Mouse (Mus musculus): Measurements from ENCODE around the gene Idh1. TPM values are rescaled to one million over a fixed set of nuclear protein-coding genes. Genes with fewer than 3 reads are reported as not detected.

The Idh1 gene
- polyA plus RNA-seq, 1 experiment from 2014 or later, result 180 TPM

DNA sequence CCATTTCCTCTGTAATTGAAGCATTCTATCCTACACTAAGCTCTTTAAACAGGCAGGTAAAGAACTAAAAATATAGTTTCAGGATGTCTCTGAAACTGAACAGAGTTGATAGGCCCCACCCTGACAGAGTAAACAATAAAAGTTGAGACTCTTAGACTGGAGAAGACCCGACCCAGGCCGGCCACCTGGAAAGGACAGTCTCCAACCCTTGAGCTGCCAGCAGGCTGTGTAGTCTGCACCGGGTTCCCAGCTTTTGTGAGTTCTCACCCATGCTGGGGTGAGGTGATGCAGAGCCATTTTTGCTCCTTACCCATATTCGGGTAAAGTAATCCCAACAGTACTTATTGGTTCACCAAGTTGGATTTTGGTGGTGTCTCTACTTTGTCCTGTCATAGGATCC is 10.1 kb downstream of the Idh1 start:
- no peak for ATAC-seq (ENCODE audit: insufficient number of reproducible peaks, insufficient read depth, low FRiP score, low TSS enrichment)
- no peaks in the 10 kb centered on the region for H3K27me3 ChIP-seq
- H3K27ac ChIP-seq, result no peak overlapping the region
- no peak overlapping the region for H3K9ac ChIP-seq
- H3K4me3 ChIP-seq, result no peak overlapping the region
- H3K4me2 ChIP-seq (replicated peaks), result no peak overlapping the region
- peaks cover 16% of the 10 kb centered on the region for H3K4me1 ChIP-seq
- WGBS, result 73% methylated on average over 4 of the region's 4 CpGs
- peaks cover 25% of the 10 kb centered on the region for H3K36me3 ChIP-seq
- H3K9me3 ChIP-seq, result no peaks in the 10 kb centered on the region

DNA sequence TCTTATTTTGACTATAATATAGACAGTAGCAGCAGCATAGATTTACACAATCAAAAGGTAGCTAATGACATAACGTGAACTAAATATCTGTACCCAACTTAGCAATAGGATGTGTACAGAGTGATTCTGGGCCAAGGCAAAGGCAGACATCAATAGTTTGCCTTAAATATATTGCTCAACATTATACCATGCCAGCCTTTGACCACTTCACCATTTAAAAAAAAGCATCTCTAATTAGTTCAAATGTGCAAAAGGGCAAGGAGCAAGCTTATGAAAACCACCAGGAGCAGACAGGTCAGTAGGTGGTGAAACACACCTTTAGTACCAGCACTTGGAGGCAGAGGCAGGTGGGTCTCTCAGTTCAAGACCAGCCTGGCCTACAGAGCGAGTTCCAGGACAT is 12.6 kb downstream of the Idh1 start:
- peaks cover 46% of the 10 kb centered on the region for H3K36me3 ChIP-seq
- no peak overlapping the region for H3K4me3 ChIP-seq
- peaks cover 16% of the 10 kb centered on the region for H3K4me1 ChIP-seq
- no peaks in the 10 kb centered on the region for H3K9me3 ChIP-seq
- H3K27me3 ChIP-seq, result no peaks in the 10 kb centered on the region
- 91% methylated on average over 2 of the region's 2 CpGs for WGBS
- ATAC-seq (ENCODE audit: insufficient number of reproducible peaks, insufficient read depth, low FRiP score, low TSS enrichment), result no peak
- H3K9ac ChIP-seq, result no peak overlapping the region
- no peak overlapping the region for H3K27ac ChIP-seq
- H3K4me2 ChIP-seq (replicated peaks), result no peak overlapping the region

DNA sequence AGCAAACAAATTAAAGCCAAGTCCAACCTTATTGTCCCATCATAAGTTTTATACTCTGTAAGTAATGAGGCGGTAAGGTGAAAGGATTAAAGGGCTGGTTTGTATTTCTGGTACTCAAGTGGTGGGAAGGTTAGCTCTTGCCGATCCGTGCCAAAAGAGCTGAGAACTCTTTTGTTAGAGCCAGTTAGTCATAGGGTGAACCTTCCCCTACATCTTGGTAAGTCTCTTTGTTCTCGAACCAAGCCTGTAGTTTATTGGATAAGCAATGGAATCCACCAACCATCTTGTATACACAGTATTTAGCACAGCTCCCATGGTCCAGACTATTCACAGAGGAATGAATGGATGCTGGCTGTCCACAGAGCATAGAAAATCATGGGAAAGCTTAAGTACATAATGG is 14.7 kb downstream of the Idh1 start:
- Histone ChIP-seq H3K4me1 (peaks cover 8% of the 10 kb centered on the region), H3K4me3 (no peak overlapping the region), H3K27me3 (no peaks in the 10 kb centered on the region), H3K36me3 (peaks cover 65% of the 10 kb centered on the region), H3K9me3 (no peaks in the 10 kb centered on the region), H3K9ac (no peak overlapping the region), H3K4me2 (replicated peaks) (no peak overlapping the region), H3K27ac (no peak overlapping the region)
- no peak for ATAC-seq (ENCODE audit: insufficient number of reproducible peaks, insufficient read depth, low FRiP score, low TSS enrichment)
- WGBS, result 91% methylated on average over 4 of the region's 4 CpGs

DNA sequence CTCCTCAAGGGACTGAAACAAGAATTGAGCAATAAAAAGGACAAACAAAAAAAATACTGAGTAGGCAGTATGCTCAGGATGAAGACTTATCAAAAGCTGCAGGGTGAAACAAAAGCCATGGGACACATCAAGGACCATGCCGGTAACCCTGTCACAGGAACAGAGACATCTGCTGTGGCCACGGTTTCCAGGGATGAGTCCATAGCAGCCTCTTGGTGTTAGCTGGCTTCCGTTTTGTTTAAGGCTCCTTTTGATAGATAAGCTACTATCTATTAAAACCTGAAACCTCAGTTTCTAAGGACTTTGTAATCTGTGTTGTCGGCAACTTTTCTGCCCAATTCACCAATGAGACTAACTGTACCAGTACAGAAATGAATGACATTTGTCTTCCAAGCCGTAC is 16.4 kb downstream of the Idh1 start:
- WGBS, result 89% methylated on average over 5 of the region's 5 CpGs
- no peak overlapping the region for H3K4me2 ChIP-seq (replicated peaks)

DNA sequence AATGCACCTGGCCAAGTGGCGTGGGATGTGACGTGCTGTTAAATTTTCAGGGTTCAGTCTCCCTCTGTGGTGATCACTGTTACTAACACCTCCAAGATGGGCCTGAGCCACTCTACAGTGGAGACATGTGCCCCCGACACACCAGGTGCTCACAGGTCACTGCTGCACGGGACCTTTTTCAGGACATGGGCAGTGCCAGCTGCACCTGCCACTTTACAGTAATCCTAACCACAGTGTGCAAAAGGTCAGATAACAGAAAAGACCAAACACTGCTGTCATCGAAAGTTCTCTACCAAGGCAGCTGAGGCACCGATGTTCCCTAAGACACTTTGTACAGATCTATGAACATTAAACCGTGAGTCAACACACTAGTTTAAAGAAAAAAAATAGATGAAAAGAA is 16.8 kb downstream of the Idh1 start:
- 93% methylated on average over 7 of the region's 7 CpGs for WGBS
- H3K36me3 ChIP-seq, result peaks cover 80% of the 10 kb centered on the region

More for the DNA sequence above, 16.4 kb downstream of the Idh1 start:
- no peaks in the 10 kb centered on the region for H3K9me3 ChIP-seq
- no peaks in the 10 kb centered on the region for H3K27me3 ChIP-seq
- no peak overlapping the region for H3K4me3 ChIP-seq
- H3K36me3 ChIP-seq, result peaks cover 78% of the 10 kb centered on the region
- no peaks in the 10 kb centered on the region for H3K4me1 ChIP-seq
- no peak overlapping the region for H3K27ac ChIP-seq
- no peak for ATAC-seq (ENCODE audit: insufficient number of reproducible peaks, insufficient read depth, low FRiP score, low TSS enrichment)
- H3K9ac ChIP-seq, result no peak overlapping the region

DNA sequence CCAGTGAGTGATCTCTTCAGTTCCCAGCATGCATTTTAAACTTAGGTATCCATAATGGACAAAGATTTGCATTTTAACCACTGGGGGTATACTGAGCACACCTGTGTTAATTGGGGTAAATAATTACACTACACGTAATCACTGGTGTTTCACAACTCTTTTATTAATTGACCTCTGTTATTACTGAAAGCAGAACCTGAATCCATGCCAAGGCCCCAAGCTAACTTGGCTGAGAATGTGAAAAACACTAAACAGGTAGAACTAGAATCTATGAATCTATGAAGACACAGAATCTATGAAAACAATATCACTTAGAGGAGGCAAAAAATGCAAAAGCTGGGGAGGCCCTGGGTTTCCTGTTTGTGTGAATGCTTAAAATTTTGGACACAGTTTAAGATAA is 18.8 kb downstream of the Idh1 start:
- no peaks in the 10 kb centered on the region for H3K27me3 ChIP-seq
- no peak overlapping the region for H3K27ac ChIP-seq

More for the DNA sequence above, 16.8 kb downstream of the Idh1 start:
- ATAC-seq (ENCODE audit: insufficient number of reproducible peaks, insufficient read depth, low FRiP score, low TSS enrichment), result no peak
- Histone ChIP-seq H3K9me3 (no peaks in the 10 kb centered on the region), H3K4me2 (replicated peaks) (no peak overlapping the region), H3K4me1 (no peaks in the 10 kb centered on the region), H3K9ac (no peak overlapping the region), H3K4me3 (no peak overlapping the region), H3K27me3 (no peaks in the 10 kb centered on the region), H3K27ac (no peak overlapping the region)

DNA sequence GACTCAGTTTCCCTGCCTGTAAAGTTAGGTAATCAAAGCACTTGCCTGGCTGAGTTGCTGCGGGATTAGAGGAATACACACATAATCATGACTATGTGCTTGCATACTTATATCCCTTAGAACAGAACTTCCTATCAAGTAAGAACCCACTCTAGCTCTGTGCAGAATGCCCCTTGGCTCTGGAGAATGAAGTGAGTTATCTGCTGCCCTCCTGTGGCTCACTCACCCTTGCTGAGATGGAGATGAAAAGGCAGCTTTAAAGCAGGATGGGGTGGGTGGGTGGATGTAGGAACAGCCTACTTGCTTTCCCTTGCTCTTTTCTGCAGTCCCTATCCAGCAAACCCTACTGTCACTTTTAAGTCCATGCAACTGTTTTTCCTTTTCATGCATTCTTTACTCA is 24.1 kb downstream of the Idh1 start:
- H3K36me3 ChIP-seq, result peaks cover 85% of the 10 kb centered on the region
- no peak overlapping the region for H3K4me3 ChIP-seq
- no peaks in the 10 kb centered on the region for H3K9me3 ChIP-seq
- H3K4me2 ChIP-seq (replicated peaks), result no peak overlapping the region
- no peak for ATAC-seq (ENCODE audit: insufficient number of reproducible peaks, insufficient read depth, low FRiP score, low TSS enrichment)
- no peak overlapping the region for H3K27ac ChIP-seq
- no peaks in the 10 kb centered on the region for H3K4me1 ChIP-seq
- no peaks in the 10 kb centered on the region for H3K27me3 ChIP-seq
- no peak overlapping the region for H3K9ac ChIP-seq
- 97% methylated on average over 1 of the region's 1 CpGs for WGBS

More for the DNA sequence above, 18.8 kb downstream of the Idh1 start:
- ATAC-seq (ENCODE audit: insufficient number of reproducible peaks, insufficient read depth, low FRiP score, low TSS enrichment), result no peak
- H3K9me3 ChIP-seq, result no peaks in the 10 kb centered on the region
- no peak overlapping the region for H3K9ac ChIP-seq
- H3K36me3 ChIP-seq, result peaks cover 80% of the 10 kb centered on the region
- H3K4me3 ChIP-seq, result no peak overlapping the region
- WGBS, result 93% methylated on average over 1 of the region's 1 CpGs
- H3K4me2 ChIP-seq (replicated peaks), result no peak overlapping the region
- H3K4me1 ChIP-seq, result no peaks in the 10 kb centered on the region

DNA sequence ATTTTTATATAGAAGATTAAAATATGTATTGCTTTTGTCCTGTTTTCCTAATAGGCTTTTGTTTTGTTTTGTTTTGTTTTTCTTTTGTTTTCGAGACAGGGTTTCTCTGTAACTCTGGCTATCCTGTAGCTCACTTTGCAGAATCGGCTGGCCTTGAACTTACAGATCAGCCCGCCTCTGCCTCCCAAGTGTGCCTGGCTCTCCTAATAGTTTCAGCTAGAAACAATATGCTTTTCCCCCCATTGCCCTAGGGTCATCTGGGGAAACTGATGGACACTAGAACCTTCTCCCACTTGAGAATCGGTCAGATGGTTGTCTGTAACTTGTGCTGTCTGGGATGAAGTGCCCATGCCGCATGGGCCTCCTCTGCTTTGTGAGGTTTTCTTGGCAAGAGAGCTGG is 30.2 kb downstream of the Idh1 start:
- Histone ChIP-seq H3K36me3 (peaks cover 34% of the 10 kb centered on the region), H3K27ac (no peak overlapping the region), H3K9ac (no peak overlapping the region), H3K27me3 (no peaks in the 10 kb centered on the region), H3K4me1 (no peaks in the 10 kb centered on the region), H3K9me3 (no peaks in the 10 kb centered on the region), H3K4me2 (replicated peaks) (no peak overlapping the region), H3K4me3 (no peak overlapping the region)
- ATAC-seq (ENCODE audit: insufficient number of reproducible peaks, insufficient read depth, low FRiP score, low TSS enrichment), result no peak
- WGBS, result 91% methylated on average over 5 of the region's 5 CpGs

DNA sequence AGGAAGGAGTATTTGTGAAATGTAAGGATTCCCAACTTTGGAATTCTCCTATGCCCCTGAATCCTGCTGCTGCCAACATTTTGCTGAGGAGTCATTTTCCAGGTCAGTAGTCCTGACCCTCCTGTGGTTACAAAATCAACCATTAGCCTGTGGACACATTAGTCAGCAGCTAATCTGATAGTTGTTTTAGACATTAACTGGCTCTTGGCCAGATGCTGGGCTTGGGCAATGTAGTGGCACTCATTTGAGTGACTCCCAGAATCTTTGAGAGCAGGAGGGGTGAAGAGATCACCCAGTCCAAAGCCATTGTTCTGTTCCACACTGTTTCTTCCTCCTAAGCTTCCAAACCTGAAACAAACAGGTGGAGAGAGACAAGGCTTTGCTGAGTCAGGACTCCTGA is 31.5 kb downstream of the Idh1 start:
- H3K9me3 ChIP-seq, result no peaks in the 10 kb centered on the region
- H3K27me3 ChIP-seq, result no peaks in the 10 kb centered on the region
- no peak overlapping the region for H3K4me3 ChIP-seq
- H3K4me1 ChIP-seq, result no peaks in the 10 kb centered on the region
- no peak overlapping the region for H3K9ac ChIP-seq
- H3K4me2 ChIP-seq (replicated peaks), result no peak overlapping the region
- H3K36me3 ChIP-seq, result peaks cover 21% of the 10 kb centered on the region
- ATAC-seq (ENCODE audit: insufficient number of reproducible peaks, insufficient read depth, low FRiP score, low TSS enrichment), result no peak
- H3K27ac ChIP-seq, result no peak overlapping the region

DNA sequence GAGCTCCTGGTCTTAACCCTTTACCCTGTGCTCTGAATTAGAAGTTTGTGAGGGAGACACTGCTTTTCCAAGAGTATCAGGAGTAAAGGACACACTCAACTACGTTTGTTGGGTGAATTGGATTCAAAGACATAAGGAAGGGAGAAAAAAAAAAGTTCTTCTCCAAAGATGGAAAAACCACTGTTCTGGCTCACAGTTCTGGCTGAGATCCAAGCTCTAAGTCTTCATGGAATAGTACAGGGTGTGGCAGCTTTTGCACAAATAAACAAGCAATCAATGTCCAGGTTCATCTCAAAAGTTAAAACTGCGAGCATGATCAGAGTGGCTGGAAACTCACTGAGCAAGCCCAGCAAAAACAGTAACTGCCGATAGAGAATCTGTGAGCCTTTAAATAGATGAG is 38.3 kb downstream of the Idh1 start:
- Histone ChIP-seq H3K9me3 (no peaks in the 10 kb centered on the region), H3K27ac (no peak overlapping the region), H3K27me3 (no peaks in the 10 kb centered on the region), H3K4me1 (no peaks in the 10 kb centered on the region), H3K4me2 (replicated peaks) (no peak overlapping the region), H3K9ac (no peak overlapping the region), H3K36me3 (no peaks in the 10 kb centered on the region), H3K4me3 (no peak overlapping the region)
- WGBS, result 79% methylated on average over 3 of the region's 3 CpGs
- ATAC-seq (ENCODE audit: insufficient number of reproducible peaks, insufficient read depth, low FRiP score, low TSS enrichment), result no peak

DNA sequence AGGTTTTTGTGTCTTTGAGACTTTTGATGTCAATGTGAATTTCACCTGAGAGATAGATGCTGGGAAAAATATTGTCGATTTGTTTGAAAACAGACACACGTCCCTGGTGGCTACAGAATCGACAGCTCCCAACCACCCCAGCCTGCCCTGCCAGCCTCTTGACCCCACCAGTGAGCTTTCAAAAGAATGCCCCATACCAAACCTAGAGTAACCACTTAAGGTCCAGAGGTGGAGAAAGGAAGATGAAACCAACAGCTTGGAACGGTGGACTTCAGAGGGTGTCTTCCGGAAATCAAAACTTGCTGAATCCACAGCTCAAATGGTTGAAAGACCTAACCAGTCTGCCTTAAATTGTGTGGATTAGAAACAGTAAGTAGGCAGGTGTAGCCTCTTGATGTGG is 39.0 kb downstream of the Idh1 start:
- no peak overlapping the region for H3K27ac ChIP-seq
- H3K9me3 ChIP-seq, result no peaks in the 10 kb centered on the region
- ATAC-seq (ENCODE audit: insufficient number of reproducible peaks, insufficient read depth, low FRiP score, low TSS enrichment), result no peak
- no peak overlapping the region for H3K4me3 ChIP-seq
- no peaks in the 10 kb centered on the region for H3K4me1 ChIP-seq
- no peak overlapping the region for H3K9ac ChIP-seq
- 93% methylated on average over 5 of the region's 5 CpGs for WGBS
- no peaks in the 10 kb centered on the region for H3K36me3 ChIP-seq
- H3K4me2 ChIP-seq (replicated peaks), result no peak overlapping the region
- no peaks in the 10 kb centered on the region for H3K27me3 ChIP-seq

DNA sequence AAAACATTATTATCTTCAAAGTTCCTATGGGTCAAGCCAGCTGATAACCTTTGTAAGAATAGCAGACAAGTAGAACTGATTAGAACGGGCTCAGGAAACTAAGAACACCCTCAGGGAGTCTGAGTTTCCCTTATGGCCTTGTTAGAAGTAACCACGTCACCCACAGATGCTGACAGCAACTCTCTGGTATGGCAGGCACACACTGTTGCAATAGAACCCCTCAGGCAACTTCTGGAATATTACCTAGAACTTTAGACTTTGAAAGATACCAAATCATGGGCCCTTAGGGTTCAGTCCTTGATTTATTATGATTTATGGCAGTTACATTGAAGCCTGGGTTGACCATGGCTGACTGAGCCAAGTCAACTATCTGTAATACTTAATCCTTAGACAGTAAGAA is 39.7 kb downstream of the Idh1 start:
- Histone ChIP-seq H3K4me2 (replicated peaks) (no peak overlapping the region), H3K36me3 (no peaks in the 10 kb centered on the region), H3K4me3 (no peak overlapping the region), H3K27ac (no peak overlapping the region), H3K27me3 (no peaks in the 10 kb centered on the region), H3K4me1 (no peaks in the 10 kb centered on the region), H3K9ac (no peak overlapping the region), H3K9me3 (no peaks in the 10 kb centered on the region)
- WGBS, result 54% methylated on average over 2 of the region's 2 CpGs
- ATAC-seq (ENCODE audit: insufficient number of reproducible peaks, insufficient read depth, low FRiP score, low TSS enrichment), result no peak

DNA sequence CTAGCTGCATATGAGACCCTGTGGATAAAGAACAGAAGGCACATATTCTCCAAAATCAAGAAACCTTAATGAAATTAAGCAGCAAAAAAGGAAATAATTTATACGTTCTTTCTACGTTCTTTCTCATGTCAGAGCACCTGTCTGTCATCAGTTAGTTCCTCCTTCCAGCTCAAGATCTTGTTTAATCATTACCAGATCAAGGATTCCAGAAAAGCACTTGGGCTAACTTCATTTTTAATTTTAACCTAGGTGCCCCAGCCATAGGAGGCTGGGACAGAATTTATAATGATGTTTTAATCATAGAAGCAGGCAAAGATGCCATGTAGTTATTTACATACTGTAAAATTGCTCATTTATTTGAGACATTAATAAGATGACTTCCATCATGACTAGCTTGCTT is 41.5 kb downstream of the Idh1 start:
- H3K9ac ChIP-seq, result no peak overlapping the region
- no peak overlapping the region for H3K4me3 ChIP-seq
- ATAC-seq (ENCODE audit: insufficient number of reproducible peaks, insufficient read depth, low FRiP score, low TSS enrichment), result no peak
- no peaks in the 10 kb centered on the region for H3K36me3 ChIP-seq
- no peaks in the 10 kb centered on the region for H3K4me1 ChIP-seq
- H3K27ac ChIP-seq, result no peak overlapping the region
- no peak overlapping the region for H3K4me2 ChIP-seq (replicated peaks)
- H3K9me3 ChIP-seq, result no peaks in the 10 kb centered on the region
- H3K27me3 ChIP-seq, result no peaks in the 10 kb centered on the region
- WGBS, result 57% methylated on average over 2 of the region's 2 CpGs

Measured in embryonic facial prominence, embryonic 12.5 days (tissue).